Mouse (Mus musculus): ENCODE data around the gene Eipr1.

DNA sequence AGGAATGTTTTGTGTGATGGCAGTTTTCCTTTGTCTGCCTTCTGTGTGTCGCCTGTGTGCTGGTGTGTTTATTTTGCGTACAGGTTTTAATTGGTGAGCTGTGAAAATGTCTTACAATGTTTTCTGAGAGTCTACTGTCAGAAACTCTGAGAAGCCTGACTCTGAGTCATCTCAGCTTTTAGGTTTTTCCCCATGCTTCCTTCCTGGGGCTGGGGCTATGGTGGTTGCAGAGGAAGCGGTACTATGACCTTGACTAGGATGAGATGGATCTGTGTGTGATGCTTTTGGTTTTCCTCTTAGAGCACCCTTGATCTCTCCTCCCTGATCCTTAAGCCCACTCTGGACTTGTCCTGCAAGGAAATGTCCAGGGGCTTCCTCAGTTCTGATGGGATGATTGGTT lies 84.1 kb downstream of the Eipr1 start:
- TF ChIP-seq CTCF (IDR thresholded peaks at IDR 0.05; ENCODE audit: low read depth) = no peak
- no peak for TF ChIP-seq EP300 (optimal IDR thresholded peaks at IDR 0.05)
